8 mouse cellular contexts compared by ENCODE assay signal in genomic region chr10:81268056-81268455, GRCm38 (mm10). TPM values are rescaled to one million over a fixed set of nuclear protein-coding genes. Genes with fewer than 3 reads are reported as not detected.
A peak's percentile ranks its signal among the peaks of the same experiment; 100 is the strongest.
DNase-seq lines count a peak whose midpoint lies in the region; ATAC-seq and TF ChIP-seq lines count a peak whose summit lies in the region.

No protein-coding gene starts in this region.

- peaks cover 11% of the 10 kb centered on the region for H3K4me1 ChIP-seq in bone marrow macrophage, adult 2 months (ENCODE audit: control insufficient read depth, insufficient read depth, low read length)
- peaks cover 20% of the 10 kb centered on the region for H3K4me1 ChIP-seq in embryonic facial prominence, embryonic 15.5 days
- peaks cover 22% of the 10 kb centered on the region for H3K4me1 ChIP-seq in heart, embryonic 10.5 days
- H3K4me1 ChIP-seq in kidney, embryonic 14.5 days (ENCODE audit: control insufficient read depth, insufficient read depth, low read length) = peaks cover 19% of the 10 kb centered on the region; the same call in 1 of the 2 replicates
- H3K4me1 ChIP-seq in limb, embryonic 15.5 days = peaks cover 29% of the 10 kb centered on the region
- H3K4me1 ChIP-seq in midbrain, embryonic 16.5 days (ENCODE audit: control insufficient read depth, insufficient read depth, low read length) = peaks cover 14% of the 10 kb centered on the region
- peaks cover 12% of the 10 kb centered on the region; the same call in 1 of the 2 replicates for H3K4me1 ChIP-seq in spleen, adult 2 months (ENCODE audit: control insufficient read depth, insufficient read depth, insufficient read length)

- no peak for TF ChIP-seq POLR2A in bone marrow macrophage, adult 2 months (IDR thresholded peaks at IDR 0.05; ENCODE audit: borderline replicate concordance, low read depth, low read length)
- no peak; the same call in 1 of the 2 replicates for TF ChIP-seq POLR2A in spleen, adult 2 months (IDR thresholded peaks at IDR 0.05; ENCODE audit: low read depth, low read length)

- peak; percentile 66 for ATAC-seq in embryonic facial prominence, embryonic 15.5 days (ENCODE audit: insufficient number of reproducible peaks, low FRiP score, low TSS enrichment, low read depth)
- peak; percentile 50; the same call in 1 of the 2 replicates for ATAC-seq in kidney, embryonic 14.5 days (ENCODE audit: low FRiP score, low TSS enrichment)
- ATAC-seq in limb, embryonic 15.5 days (ENCODE audit: insufficient number of reproducible peaks, low FRiP score, low TSS enrichment, low read depth) = no peak; the same call in 1 of the 2 replicates
- peak; percentile 44 for ATAC-seq in midbrain, embryonic 16.5 days

- peak; percentile 74 to 77 for DNase-seq in B cell, adult 2 months
- DNase-seq in heart, embryonic 10.5 days (ENCODE audit: low spot score) = peak; percentile 95
- peak; percentile 49 to 70 for DNase-seq in spleen, adult 2 months (ENCODE audit: low read depth in 1 of 2, low spot score in 2 of 2)

- 4% methylated on average over 23 of the region's 23 CpGs for WGBS in embryonic facial prominence, embryonic 15.5 days
- 3% methylated on average over 23 of the region's 23 CpGs for WGBS in heart, embryonic 10.5 days
- WGBS in kidney, embryonic 14.5 days = under 1% methylated on average over 23 of the region's 23 CpGs
- WGBS in limb, embryonic 15.5 days = 3% methylated on average over 23 of the region's 23 CpGs
- WGBS in midbrain, embryonic 16.5 days = 3% methylated on average over 23 of the region's 23 CpGs
- WGBS in spleen, adult 2 months = 12% methylated on average over 23 of the region's 23 CpGs

- no peaks in the 10 kb centered on the region for H3K27me3 ChIP-seq in embryonic facial prominence, embryonic 15.5 days
- no peaks in the 10 kb centered on the region for H3K27me3 ChIP-seq in heart, embryonic 10.5 days (ENCODE audit: insufficient read depth, poor library complexity, severe bottlenecking)
- H3K27me3 ChIP-seq in kidney, embryonic 14.5 days (ENCODE audit: control insufficient read depth, insufficient read depth, low read length) = no peaks in the 10 kb centered on the region
- no peaks in the 10 kb centered on the region for H3K27me3 ChIP-seq in limb, embryonic 15.5 days
- no peaks in the 10 kb centered on the region for H3K27me3 ChIP-seq in midbrain, embryonic 16.5 days (ENCODE audit: control insufficient read depth, insufficient read depth, low read depth, low read length)
- no peaks in the 10 kb centered on the region for H3K27me3 ChIP-seq in spleen, adult 2 months (ENCODE audit: control insufficient read depth, insufficient read depth, low read length)

- no peak for TF ChIP-seq CTCF in bone marrow macrophage, adult 2 months (IDR thresholded peaks at IDR 0.05; ENCODE audit: low read depth, low read length)
- TF ChIP-seq CTCF in spleen, adult 2 months (IDR thresholded peaks at IDR 0.05; ENCODE audit: extremely low read depth, insufficient read depth, insufficient read length, insufficient replicate concordance) = no peak

- H3K4me2 ChIP-seq in embryonic facial prominence, embryonic 15.5 days (replicated peaks) = peak overlapping the region; percentile 77
- H3K4me2 ChIP-seq in kidney, embryonic 14.5 days (replicated peaks; ENCODE audit: low read depth, low read length) = peak overlapping the region; percentile 91
- peak overlapping the region; percentile 87 for H3K4me2 ChIP-seq in limb, embryonic 15.5 days
- H3K4me2 ChIP-seq in midbrain, embryonic 16.5 days (ENCODE audit: low read length) = peak overlapping the region; percentile 86

- H3K36me3 ChIP-seq in embryonic facial prominence, embryonic 15.5 days = peaks cover 54% of the 10 kb centered on the region
- H3K36me3 ChIP-seq in heart, embryonic 10.5 days = peaks cover 61% of the 10 kb centered on the region
- peaks cover 50% of the 10 kb centered on the region for H3K36me3 ChIP-seq in kidney, embryonic 14.5 days (ENCODE audit: control insufficient read depth, insufficient read depth, low read length)
- H3K36me3 ChIP-seq in limb, embryonic 15.5 days = peaks cover 59% of the 10 kb centered on the region
- H3K36me3 ChIP-seq in midbrain, embryonic 16.5 days (ENCODE audit: control insufficient read depth, insufficient read depth, low read length) = peaks cover 12% of the 10 kb centered on the region; the same call in 1 of the 2 replicates
- peaks cover 29% of the 10 kb centered on the region for H3K36me3 ChIP-seq in spleen, adult 2 months (ENCODE audit: control insufficient read depth, insufficient read depth, low read length)

- peak overlapping the region; percentile 80 for H3K9ac ChIP-seq in embryonic facial prominence, embryonic 15.5 days
- peak overlapping the region; percentile 89 for H3K9ac ChIP-seq in kidney, embryonic 14.5 days (ENCODE audit: low read depth, low read length)
- H3K9ac ChIP-seq in limb, embryonic 15.5 days = peak overlapping the region; percentile 85
- H3K9ac ChIP-seq in midbrain, embryonic 16.5 days (ENCODE audit: low read depth, low read length) = peak overlapping the region; percentile 83

- no peak overlapping the region for H3K27ac ChIP-seq in bone marrow macrophage, adult 2 months (ENCODE audit: insufficient read depth, low read depth, low read length)
- H3K27ac ChIP-seq in embryonic facial prominence, embryonic 15.5 days (replicated peaks) = peak overlapping the region; percentile 58; the same call in 1 of the 2 replicates
- H3K27ac ChIP-seq in heart, embryonic 10.5 days = peak overlapping the region; percentile 86
- no peak overlapping the region for H3K27ac ChIP-seq in kidney, embryonic 14.5 days (ENCODE audit: low read depth, low read length)
- peak overlapping the region; percentile 43; the same call in 1 of the 2 replicates for H3K27ac ChIP-seq in limb, embryonic 15.5 days
- no peak overlapping the region for H3K27ac ChIP-seq in midbrain, embryonic 16.5 days (ENCODE audit: low read length)
- 0 out of 2 replicates have a peak overlapping the region, but pooled peaks have one; percentile 31 for H3K27ac ChIP-seq in spleen, adult 2 months (ENCODE audit: insufficient read depth, low read length)

- H3K9me3 ChIP-seq in embryonic facial prominence, embryonic 15.5 days (replicated peaks) = no peaks in the 10 kb centered on the region
- no peaks in the 10 kb centered on the region for H3K9me3 ChIP-seq in heart, embryonic 10.5 days
- no peaks in the 10 kb centered on the region for H3K9me3 ChIP-seq in kidney, embryonic 14.5 days (ENCODE audit: control insufficient read depth, low read length)
- H3K9me3 ChIP-seq in limb, embryonic 15.5 days = no peaks in the 10 kb centered on the region
- no peaks in the 10 kb centered on the region for H3K9me3 ChIP-seq in midbrain, embryonic 16.5 days (replicated peaks; ENCODE audit: control insufficient read depth, low read length, poor library complexity, severe bottlenecking)

- H3K4me3 ChIP-seq in bone marrow macrophage, adult 2 months (ENCODE audit: insufficient read depth, low read length) = peak overlapping the region; percentile 68
- H3K4me3 ChIP-seq in embryonic facial prominence, embryonic 15.5 days (replicated peaks) = peak overlapping the region; percentile 83
- H3K4me3 ChIP-seq in heart, embryonic 10.5 days = peak overlapping the region; percentile 71
- H3K4me3 ChIP-seq in kidney, embryonic 14.5 days (ENCODE audit: low read length) = peak overlapping the region; percentile 79
- H3K4me3 ChIP-seq in limb, embryonic 15.5 days = peak overlapping the region; percentile 74
- H3K4me3 ChIP-seq in midbrain, embryonic 16.5 days (ENCODE audit: low read depth, low read length) = peak overlapping the region; percentile 68
- H3K4me3 ChIP-seq in spleen, adult 2 months (ENCODE audit: extremely low read depth, insufficient read depth, insufficient read length) = peak overlapping the region; percentile 77

RNA-seq across cellular contexts. Expression of gene Apba3, which starts 1.3 kb away (rescaled TPM):
- polyA plus RNA-seq in bone marrow macrophage, adult 2 months (2012; ENCODE audit: insufficient read depth, insufficient read length, missing spikeins) = 34.3 and 36.1 TPM in 2 replicates
- 70.9 and 77.4 TPM in 2 replicates for polyA plus RNA-seq in embryonic facial prominence, embryonic 15.5 days (2015; fragmentation: Nextera tagmentation; extraction: Ambion mirVana)
- 56.5 and 57.0 TPM in 2 replicates for polyA plus RNA-seq in heart, embryonic 10.5 days (2016; fragmentation: Nextera tagmentation; extraction: Ambion mirVana)
- 51.4 and 52.7 TPM in 2 replicates for polyA plus RNA-seq in kidney, embryonic 14.5 days (2014; fragmentation: Nextera tagmentation; extraction: Ambion mirVana)
- 77.1 and 87.5 TPM in 2 replicates for polyA plus RNA-seq in limb, embryonic 15.5 days (2015; fragmentation: Nextera tagmentation; extraction: Ambion mirVana)
- polyA plus RNA-seq in midbrain, embryonic 16.5 days (2015; fragmentation: Nextera tagmentation; extraction: Ambion mirVana) = 28.8 and 33.8 TPM in 2 replicates
- 63.0 and 77.1 TPM in 2 replicates for polyA plus RNA-seq in spleen, adult 2 months (2012; rRNA removed)

RNA-seq across cellular contexts. Expression of gene Mrpl54, which starts 1.3 kb away (rescaled TPM):
- 46.5 and 51.1 TPM in 2 replicates for polyA plus RNA-seq in bone marrow macrophage, adult 2 months (2012; ENCODE audit: insufficient read depth, insufficient read length, missing spikeins)
- polyA plus RNA-seq in embryonic facial prominence, embryonic 15.5 days (2015; fragmentation: Nextera tagmentation; extraction: Ambion mirVana) = 199 and 203 TPM in 2 replicates
- polyA plus RNA-seq in heart, embryonic 10.5 days (2016; fragmentation: Nextera tagmentation; extraction: Ambion mirVana) = 284 and 285 TPM in 2 replicates
- 240 and 276 TPM in 2 replicates for polyA plus RNA-seq in kidney, embryonic 14.5 days (2014; fragmentation: Nextera tagmentation; extraction: Ambion mirVana)
- 189 and 194 TPM in 2 replicates for polyA plus RNA-seq in limb, embryonic 15.5 days (2015; fragmentation: Nextera tagmentation; extraction: Ambion mirVana)
- polyA plus RNA-seq in midbrain, embryonic 16.5 days (2015; fragmentation: Nextera tagmentation; extraction: Ambion mirVana) = 128 and 130 TPM in 2 replicates
- polyA plus RNA-seq in spleen, adult 2 months (2012; rRNA removed) = 63.6 and 86.9 TPM in 2 replicates

RNA-seq across cellular contexts. Expression of gene Matk, which starts 15.3 kb away (rescaled TPM):
- 10.8 and 14.4 TPM in 2 replicates for polyA plus RNA-seq in bone marrow macrophage, adult 2 months (2012; ENCODE audit: insufficient read depth, insufficient read length, missing spikeins)
- 7.1 and 9.1 TPM in 2 replicates for polyA plus RNA-seq in embryonic facial prominence, embryonic 15.5 days (2015; fragmentation: Nextera tagmentation; extraction: Ambion mirVana)
- polyA plus RNA-seq in heart, embryonic 10.5 days (2016; fragmentation: Nextera tagmentation; extraction: Ambion mirVana) = 1.2 and 2.2 TPM in 2 replicates
- 5.4 and 7.0 TPM in 2 replicates for polyA plus RNA-seq in kidney, embryonic 14.5 days (2014; fragmentation: Nextera tagmentation; extraction: Ambion mirVana)
- polyA plus RNA-seq in limb, embryonic 15.5 days (2015; fragmentation: Nextera tagmentation; extraction: Ambion mirVana) = 5.4 and 6.0 TPM in 2 replicates
- 43.3 and 67.9 TPM in 2 replicates for polyA plus RNA-seq in midbrain, embryonic 16.5 days (2015; fragmentation: Nextera tagmentation; extraction: Ambion mirVana)
- polyA plus RNA-seq in spleen, adult 2 months (2012; rRNA removed) = 22.5 and 30.0 TPM in 2 replicates

RNA-seq across cellular contexts. Expression of gene Tjp3, which starts 23.3 kb away (rescaled TPM):
- 9.2 and 9.8 TPM in 2 replicates for polyA plus RNA-seq in bone marrow macrophage, adult 2 months (2012; ENCODE audit: insufficient read depth, insufficient read length, missing spikeins)
- 15.1 and 22.6 TPM in 2 replicates for polyA plus RNA-seq in embryonic facial prominence, embryonic 15.5 days (2015; fragmentation: Nextera tagmentation; extraction: Ambion mirVana)
- polyA plus RNA-seq in heart, embryonic 10.5 days (2016; fragmentation: Nextera tagmentation; extraction: Ambion mirVana) = 1.8 and 4.4 TPM in 2 replicates
- 7.6 and 11.6 TPM in 2 replicates for polyA plus RNA-seq in kidney, embryonic 14.5 days (2014; fragmentation: Nextera tagmentation; extraction: Ambion mirVana)
- 8.4 and 9.9 TPM in 2 replicates for polyA plus RNA-seq in limb, embryonic 15.5 days (2015; fragmentation: Nextera tagmentation; extraction: Ambion mirVana)
- 9.2 and 10.1 TPM in 2 replicates for polyA plus RNA-seq in midbrain, embryonic 16.5 days (2015; fragmentation: Nextera tagmentation; extraction: Ambion mirVana)
- 8.1 and 10.6 TPM in 2 replicates for polyA plus RNA-seq in spleen, adult 2 months (2012; rRNA removed)

RNA-seq across cellular contexts. Expression of gene Pip5k1c, which starts 24.7 kb away (rescaled TPM):
- 90.9 and 106 TPM in 2 replicates for polyA plus RNA-seq in bone marrow macrophage, adult 2 months (2012; ENCODE audit: insufficient read depth, insufficient read length, missing spikeins)
- polyA plus RNA-seq in embryonic facial prominence, embryonic 15.5 days (2015; fragmentation: Nextera tagmentation; extraction: Ambion mirVana) = 51.1 and 53.8 TPM in 2 replicates
- 42.6 and 55.9 TPM in 2 replicates for polyA plus RNA-seq in heart, embryonic 10.5 days (2016; fragmentation: Nextera tagmentation; extraction: Ambion mirVana)
- 25.4 and 60.7 TPM in 2 replicates for polyA plus RNA-seq in kidney, embryonic 14.5 days (2014; fragmentation: Nextera tagmentation; extraction: Ambion mirVana)
- 44.8 and 48.1 TPM in 2 replicates for polyA plus RNA-seq in limb, embryonic 15.5 days (2015; fragmentation: Nextera tagmentation; extraction: Ambion mirVana)
- 135 and 147 TPM in 2 replicates for polyA plus RNA-seq in midbrain, embryonic 16.5 days (2015; fragmentation: Nextera tagmentation; extraction: Ambion mirVana)
- polyA plus RNA-seq in spleen, adult 2 months (2012; rRNA removed) = 93.2 and 111 TPM in 2 replicates

Comparison
In these comparisons a context has a peak if more than half of its experiments do, and no peak if none do; other contexts are left out.
1. H3K27ac ChIP-seq: peak in embryonic facial prominence, embryonic 15.5 days (single experiment), heart, embryonic 10.5 days (single experiment), limb, embryonic 15.5 days (single experiment) and spleen, adult 2 months (single experiment); none in bone marrow macrophage, adult 2 months (single experiment), kidney, embryonic 14.5 days (single experiment) and midbrain, embryonic 16.5 days (single experiment).
2. Peak in every context shown above with its lines, with median percentiles within 50 percentile points of each other: DNase-seq, H3K4me3 ChIP-seq, H3K4me2 ChIP-seq and H3K9ac ChIP-seq.